Mouse (Mus musculus) ovary, adult 18-20 months (tissue): ENCODE results near the gene Gm9821.

Experiments used
- DNase-seq: peaks from one replicate; pipeline ENCODE4 v3.0.0; 2022; ENCODE audit warnings: low spot score, mixed read lengths

The Gm9821 gene

GRCm38 (mm10) chr2:91971231-91972097 is 26.0 kb downstream of the Gm9821 start:
- DNase-seq, result no peak

- no peak for DNase-seq
These were observed 26.6 kb downstream of the Gm9821 start for GRCm38 (mm10) chr2:91972121-91972566.

GRCm38 (mm10) chr2:91973416-91974135 is 28.1 kb downstream of the Gm9821 start:
- DNase-seq, result no peak

- DNase-seq, result no peak
These were observed 30.4 kb downstream of the Gm9821 start, which contains the start of gene Dgkz for GRCm38 (mm10) chr2:91975581-91976541. Gene Dgkz (minus strand): TSS chr2:91975864.

GRCm38 (mm10) chr2:91977960-91978359 is 32.5 kb downstream of the Gm9821 start:
- DNase-seq, result no peak

- no peak for DNase-seq
These were observed 33.0 kb downstream of the Gm9821 start for GRCm38 (mm10) chr2:91978547-91978946.

- no peak for DNase-seq
These were observed 34.7 kb downstream of the Gm9821 start for GRCm38 (mm10) chr2:91980245-91980644.

- DNase-seq, result no peak
These were observed 35.3 kb downstream of the Gm9821 start for GRCm38 (mm10) chr2:91980830-91981229.

- DNase-seq, result peak; percentile 75
These were observed 38.9 kb downstream of the Gm9821 start for GRCm38 (mm10) chr2:91984439-91984838.

- DNase-seq, result no peak
These were observed 39.5 kb downstream of the Gm9821 start for GRCm38 (mm10) chr2:91984906-91985525.

- DNase-seq, result no peak
These were observed 40.6 kb downstream of the Gm9821 start for GRCm38 (mm10) chr2:91986071-91986470.

- DNase-seq, result no peak
These were observed 42.0 kb downstream of the Gm9821 start for GRCm38 (mm10) chr2:91987542-91987941.

- no peak for DNase-seq
These were observed 44.2 kb downstream of the Gm9821 start for GRCm38 (mm10) chr2:91989750-91990149.

- DNase-seq, result no peak
These were observed 47.9 kb downstream of the Gm9821 start for GRCm38 (mm10) chr2:91993409-91993808.

GRCm38 (mm10) chr2:91996006-91996405 is 50.5 kb downstream of the Gm9821 start:
- DNase-seq, result no peak
